38 mouse cellular contexts compared by ENCODE assay signal in the genomic region with DNA sequence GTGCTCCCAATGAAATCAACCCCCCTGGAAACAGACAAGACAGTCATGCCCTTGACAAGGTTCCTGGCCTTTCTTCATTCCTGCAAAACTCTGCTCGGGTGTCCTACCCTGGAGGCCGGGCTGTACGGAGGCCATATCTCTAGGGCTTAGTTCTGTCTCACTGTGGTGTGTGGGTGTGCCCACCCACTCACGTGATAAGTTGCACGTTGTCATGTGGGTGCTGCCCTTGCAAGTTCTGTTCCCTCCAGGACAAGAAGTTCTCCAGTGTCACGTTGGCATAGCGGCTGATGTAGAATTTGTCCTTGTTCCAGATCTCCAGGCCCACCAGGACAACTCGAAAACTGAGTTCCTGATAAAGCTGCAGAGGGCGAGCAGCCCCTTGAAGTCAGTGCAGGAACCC. TPM values are rescaled to one million over a fixed set of nuclear protein-coding genes. Genes with fewer than 3 reads are reported as not detected.
"Had no signal": no experiment of that assay in that cellular context is flagged by ENCODE, and none has a peak within 500 bp of the region (broad histone marks: within the 10 kb centered on the region; RNA-seq: fewer than 3 reads in every experiment).

No protein-coding gene starts in this region.

- H3K27me3 ChIP-seq: embryonic facial prominence, embryonic 12.5 days; embryonic facial prominence, embryonic 13.5 days; embryonic facial prominence, embryonic 15.5 days; forebrain, embryonic 12.5 days; forebrain, embryonic 13.5 days; forebrain, embryonic 15.5 days had no signal

- H3K9me3 ChIP-seq: embryonic facial prominence, embryonic 10.5 days; embryonic facial prominence, embryonic 12.5 days; embryonic facial prominence, embryonic 13.5 days; embryonic facial prominence, embryonic 15.5 days; forebrain, embryonic 10.5 days; forebrain, embryonic 12.5 days; forebrain, embryonic 13.5 days; forebrain, embryonic 15.5 days had no signal

- H3K36me3 ChIP-seq: embryonic facial prominence, embryonic 12.5 days; embryonic facial prominence, embryonic 15.5 days; forebrain, embryonic 15.5 days had no signal

- H3K4me1 ChIP-seq: embryonic facial prominence, embryonic 10.5 days; embryonic facial prominence, embryonic 12.5 days; embryonic facial prominence, embryonic 13.5 days; embryonic facial prominence, embryonic 15.5 days; forebrain, embryonic 10.5 days; forebrain, embryonic 12.5 days; forebrain, embryonic 13.5 days; forebrain, embryonic 15.5 days had no signal

- H3K27ac ChIP-seq: embryonic facial prominence, embryonic 10.5 days; embryonic facial prominence, embryonic 12.5 days; embryonic facial prominence, embryonic 13.5 days; embryonic facial prominence, embryonic 15.5 days; forebrain, embryonic 10.5 days; forebrain, embryonic 12.5 days; forebrain, embryonic 13.5 days; forebrain, embryonic 15.5 days; gastrocnemius, adult 2 months; heart, adult 2 months had no signal

- DNase-seq: cerebellum, adult 8-10 months; cerebellum, adult 9-10 months; cerebellum, adult 9-11 months; cerebellum, postnatal 10 days; cerebellum, postnatal 14 days; cerebellum, postnatal 25 days; cerebellum, postnatal 36 days; embryo, embryonic 11 days; forebrain, postnatal 0 days; gastrocnemius, adult 2 months; gastrocnemius, postnatal 10 days; gastrocnemius, postnatal 14 days; gastrocnemius, postnatal 25 days; gastrocnemius, postnatal 36 days; heart, adult 11 months; heart, adult 18-20 months; heart, adult 2 months had no signal

- H3K9ac ChIP-seq: embryonic facial prominence, embryonic 12.5 days; embryonic facial prominence, embryonic 13.5 days; embryonic facial prominence, embryonic 15.5 days; forebrain, embryonic 12.5 days; forebrain, embryonic 13.5 days; forebrain, embryonic 15.5 days; forebrain, postnatal 0 days had no signal

- H3K4me3 ChIP-seq: embryonic facial prominence, embryonic 10.5 days; embryonic facial prominence, embryonic 12.5 days; embryonic facial prominence, embryonic 13.5 days; embryonic facial prominence, embryonic 15.5 days; erythroblast, embryonic 14.5 days; forebrain, embryonic 10.5 days; forebrain, embryonic 12.5 days; forebrain, embryonic 13.5 days; forebrain, embryonic 15.5 days; gastrocnemius, adult 2 months; heart, adult 2 months had no signal

RNA-seq across cellular contexts. Expression of a gene that starts 9.7 kb away (rescaled TPM):
- total RNA-seq: common myeloid progenitor, adult 5-6 weeks; gastrocnemius, adult 18-20 months; gastrocnemius, adult 2 months; gastrocnemius, adult 8-10 months; gastrocnemius, postnatal 10 days; gastrocnemius, postnatal 14 days; gastrocnemius, postnatal 25 days; gastrocnemius, postnatal 36 days; gastrocnemius, postnatal 4 days; heart, adult 18-20 months; heart, adult 2 months; heart, adult 8-10 months had no signal
- polyA plus RNA-seq: erythroblast, embryonic 14.5 days had no signal

RNA-seq across cellular contexts. Expression of a gene that starts 44.7 kb away (rescaled TPM):
- total RNA-seq: common myeloid progenitor, adult 5-6 weeks; forebrain, postnatal 0 days; gastrocnemius, adult 18-20 months; gastrocnemius, adult 2 months; gastrocnemius, adult 8-10 months; gastrocnemius, postnatal 10 days; gastrocnemius, postnatal 14 days; gastrocnemius, postnatal 25 days; gastrocnemius, postnatal 36 days; gastrocnemius, postnatal 4 days; granulocyte monocyte progenitor cell, adult 5-6 weeks; heart, adult 18-20 months; heart, adult 2 months; heart, adult 8-10 months had no signal
- polyA plus RNA-seq: embryonic facial prominence, embryonic 11.5 days; embryonic facial prominence, embryonic 14.5 days; erythroblast, embryonic 14.5 days; forebrain, embryonic 10.5 days; forebrain, embryonic 11.5 days; forebrain, embryonic 12.5 days; forebrain, embryonic 13.5 days; forebrain, embryonic 14.5 days; forebrain, embryonic 15.5 days; forebrain, embryonic 16.5 days; forebrain, postnatal 0 days; gonadal fat pad, adult 2 months; heart, adult 2 months had no signal
